Mouse (Mus musculus): ENCODE measurements at regions not wholly inside any gene's neighbourhood (a gene's known extent, or its start where the extent isn't known, plus 50 kb on each side); places are given as distances from the start of the nearest gene placed in this dataset.
"Not testable (repeated sequence)": the region's sequence is repeated elsewhere in the genome, so short reads cannot be mapped to it uniquely, and the experiment has no call there.

GRCm38 (mm10) chr12:45287759-45288158, 213.2 kb upstream of the Stxbp6 start:
- 74% methylated on average over 2 of the region's 2 CpGs for WGBS
- H3K9me3 ChIP-seq: no peaks in the 10 kb centered on the region

DNA sequence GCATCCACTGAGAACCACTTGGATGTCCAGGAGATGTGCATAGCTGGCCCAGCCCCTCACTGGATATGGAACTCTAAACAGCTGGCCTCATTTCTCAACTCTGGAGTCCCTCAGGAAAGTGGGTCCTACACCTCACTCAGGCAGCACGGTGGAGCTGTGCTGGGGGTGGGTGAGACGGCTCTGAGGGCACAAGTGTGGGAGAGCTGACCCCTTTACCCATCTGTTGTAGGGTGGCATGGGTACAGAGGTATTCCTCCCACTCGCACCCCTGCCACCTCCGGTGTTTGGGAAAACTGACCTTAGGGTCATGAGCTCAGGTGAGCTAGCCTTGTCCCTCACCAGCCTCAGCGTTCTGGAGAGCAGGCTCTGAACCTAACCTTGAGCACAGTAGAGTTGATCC, 181.8 kb upstream of the Stxbp6 start:
- DNase-seq (ENCODE audit: low spot score): no peak
- no peak overlapping the region for H3K27ac ChIP-seq (replicated peaks)
- no peak overlapping the region for H3K4me3 ChIP-seq
- no peaks in the 10 kb centered on the region for H3K27me3 ChIP-seq (replicated peaks; ENCODE audit: low read depth, poor library complexity, severe bottlenecking)
- H3K36me3 ChIP-seq (replicated peaks): no peaks in the 10 kb centered on the region
- 92% methylated on average over 5 of the region's 5 CpGs for WGBS
- H3K4me1 ChIP-seq: no peaks in the 10 kb centered on the region
- no peaks in the 10 kb centered on the region for H3K9me3 ChIP-seq

More at GRCm38 (mm10) chr12:45287759-45288158, 213.2 kb upstream of the Stxbp6 start:
- Histone ChIP-seq H3K27me3 (replicated peaks; ENCODE audit: low read depth, poor library complexity, severe bottlenecking) (no peaks in the 10 kb centered on the region), H3K36me3 (replicated peaks) (no peaks in the 10 kb centered on the region), H3K4me3 (no peak overlapping the region), H3K4me1 (no peaks in the 10 kb centered on the region), H3K27ac (replicated peaks) (no peak overlapping the region)
- no peak for DNase-seq (ENCODE audit: low spot score)

DNA sequence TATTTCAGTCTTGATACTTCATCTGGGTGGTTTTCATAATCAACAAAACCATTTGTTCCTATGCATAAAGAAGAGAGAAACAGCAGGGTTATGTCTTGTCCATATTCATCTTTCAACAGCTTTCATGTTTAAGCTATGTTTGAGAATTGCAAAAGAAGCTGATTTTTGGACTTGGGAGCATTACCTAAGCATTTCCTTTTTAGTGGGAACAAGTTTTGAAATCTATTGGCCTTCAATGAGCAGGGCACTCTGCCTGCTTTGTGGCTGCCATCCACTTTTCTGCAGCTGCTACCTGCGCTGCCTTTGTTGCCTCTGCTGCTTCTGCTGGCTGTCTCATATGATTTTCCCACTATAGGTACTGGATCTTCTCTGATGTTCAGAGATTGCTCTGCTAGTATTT, 136.6 kb upstream of the Stxbp6 start:
- no peak overlapping the region for H3K27ac ChIP-seq (replicated peaks)
- H3K4me3 ChIP-seq: no peak overlapping the region
- 89% methylated on average over 1 of the region's 1 CpGs for WGBS
- H3K9me3 ChIP-seq: no peaks in the 10 kb centered on the region
- no peaks in the 10 kb centered on the region for H3K27me3 ChIP-seq (replicated peaks; ENCODE audit: low read depth, poor library complexity, severe bottlenecking)
- DNase-seq (ENCODE audit: low spot score): no peak
- no peaks in the 10 kb centered on the region for H3K4me1 ChIP-seq
- no peaks in the 10 kb centered on the region for H3K36me3 ChIP-seq (replicated peaks)

GRCm38 (mm10) chr12:45195304-45195920, 120.9 kb upstream of the Stxbp6 start:
- Histone ChIP-seq H3K36me3 (replicated peaks) (no peaks in the 10 kb centered on the region), H3K9me3 (no peaks in the 10 kb centered on the region), H3K4me1 (no peaks in the 10 kb centered on the region), H3K4me3 (no peak overlapping the region), H3K27me3 (replicated peaks; ENCODE audit: low read depth, poor library complexity, severe bottlenecking) (no peaks in the 10 kb centered on the region), H3K27ac (replicated peaks) (no peak overlapping the region)
- no peak for DNase-seq (ENCODE audit: low spot score)
- 73% methylated on average over 19 of the region's 19 CpGs for WGBS

GRCm38 (mm10) chr12:45187149-45187548, 112.6 kb upstream of the Stxbp6 start:
- H3K9me3 ChIP-seq: no peaks in the 10 kb centered on the region
- H3K4me1 ChIP-seq: no peaks in the 10 kb centered on the region
- H3K36me3 ChIP-seq (replicated peaks): no peaks in the 10 kb centered on the region
- peak; percentile 38 for DNase-seq (ENCODE audit: low spot score)
- 12% methylated on average over 6 of the region's 6 CpGs for WGBS
- no peak overlapping the region for H3K27ac ChIP-seq (replicated peaks)
- H3K4me3 ChIP-seq: no peak overlapping the region
- no peaks in the 10 kb centered on the region for H3K27me3 ChIP-seq (replicated peaks; ENCODE audit: low read depth, poor library complexity, severe bottlenecking)

GRCm38 (mm10) chr12:45184510-45184909, 110.0 kb upstream of the Stxbp6 start:
- Histone ChIP-seq H3K27me3 (replicated peaks; ENCODE audit: low read depth, poor library complexity, severe bottlenecking) (no peaks in the 10 kb centered on the region), H3K4me3 (no peak overlapping the region), H3K4me1 (no peaks in the 10 kb centered on the region), H3K9me3 (no peaks in the 10 kb centered on the region), H3K36me3 (replicated peaks) (no peaks in the 10 kb centered on the region), H3K27ac (replicated peaks) (no peak overlapping the region)
- no peak for DNase-seq (ENCODE audit: low spot score)
- 86% methylated on average over 3 of the region's 3 CpGs for WGBS

- WGBS: 88% methylated on average over 3 of the region's 3 CpGs
- Histone ChIP-seq H3K27ac (replicated peaks) (no peak overlapping the region), H3K27me3 (replicated peaks; ENCODE audit: low read depth, poor library complexity, severe bottlenecking) (no peaks in the 10 kb centered on the region), H3K4me3 (no peak overlapping the region), H3K36me3 (replicated peaks) (no peaks in the 10 kb centered on the region), H3K4me1 (no peaks in the 10 kb centered on the region), H3K9me3 (no peaks in the 10 kb centered on the region)
- no peak for DNase-seq (ENCODE audit: low spot score)
These were observed 102.9 kb upstream of the Stxbp6 start for GRCm38 (mm10) chr12:45177454-45177853.

DNA sequence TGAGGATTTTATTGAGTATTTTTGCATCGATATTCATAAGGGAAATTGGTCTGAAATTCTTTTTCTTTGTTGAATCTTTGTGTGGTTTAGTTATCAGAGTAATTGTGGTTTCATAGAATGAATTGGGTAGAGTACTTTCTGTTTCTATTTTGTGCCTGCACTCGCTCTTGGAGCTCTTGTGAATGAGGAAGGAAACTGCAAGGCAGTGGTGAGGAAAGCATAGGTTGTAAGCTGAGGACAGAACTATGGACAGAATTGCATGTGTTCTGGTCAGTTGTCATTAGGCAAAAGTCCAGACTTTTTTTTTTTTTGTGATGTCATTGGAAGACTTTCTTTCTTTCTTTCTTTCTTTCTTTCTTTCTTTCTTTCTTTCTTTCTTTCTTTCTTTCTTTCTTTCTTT, 100.8 kb upstream of the Stxbp6 start:
- H3K9me3 ChIP-seq; H3K27ac ChIP-seq (replicated peaks): not testable (repeated sequence)
- WGBS: 96% methylated on average over 2 of the region's 2 CpGs

DNA sequence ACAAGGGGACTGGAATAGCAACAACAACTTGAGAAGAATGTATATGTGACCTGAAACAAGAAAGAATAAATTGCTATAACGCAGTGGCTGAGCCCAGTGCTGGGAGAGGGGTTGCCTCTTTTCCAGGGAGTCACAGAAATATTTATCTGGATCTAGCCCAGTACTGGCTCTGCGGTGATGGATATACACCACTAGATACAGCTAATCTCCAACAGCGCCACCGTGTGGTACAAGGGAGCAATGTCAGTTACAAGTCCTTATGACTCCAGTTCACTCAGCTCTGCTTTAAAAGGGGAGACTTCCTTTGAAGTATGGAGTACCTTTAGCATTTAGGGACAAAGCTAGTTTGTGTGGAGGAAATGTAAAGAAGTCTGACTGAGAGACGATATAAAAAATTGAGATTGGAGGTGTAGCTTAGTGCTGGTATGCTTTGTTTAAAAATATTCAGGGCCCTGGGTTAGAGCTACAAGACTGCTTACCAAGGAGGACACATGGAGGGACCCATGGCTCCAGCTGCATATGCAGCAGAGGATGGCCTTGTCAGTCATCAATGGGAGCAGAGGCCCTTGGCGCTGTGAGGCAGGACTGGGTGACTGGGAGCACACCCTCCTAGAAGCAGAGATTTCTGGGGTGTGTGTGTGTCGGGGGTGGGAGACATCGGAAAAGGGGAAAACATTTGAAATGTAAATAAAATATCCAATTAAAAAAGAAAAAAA, 97.6 kb upstream of the Stxbp6 start:
- H3K36me3 ChIP-seq (replicated peaks): no peaks in the 10 kb centered on the region
- no peaks in the 10 kb centered on the region for H3K9me3 ChIP-seq
- no peaks in the 10 kb centered on the region for H3K4me1 ChIP-seq
- 36% methylated on average over 8 of the region's 8 CpGs for WGBS
- H3K27me3 ChIP-seq (replicated peaks; ENCODE audit: low read depth, poor library complexity, severe bottlenecking): no peaks in the 10 kb centered on the region
- peak; percentile 80 for DNase-seq (ENCODE audit: low spot score)
- no peak overlapping the region for H3K4me3 ChIP-seq
- no peak overlapping the region for H3K27ac ChIP-seq (replicated peaks)

More for the DNA sequence above, 100.8 kb upstream of the Stxbp6 start:
- H3K4me1 ChIP-seq; H3K27me3 ChIP-seq (replicated peaks; ENCODE audit: low read depth, poor library complexity, severe bottlenecking); H3K36me3 ChIP-seq (replicated peaks); H3K4me3 ChIP-seq; DNase-seq (ENCODE audit: low spot score): not testable (repeated sequence)

DNA sequence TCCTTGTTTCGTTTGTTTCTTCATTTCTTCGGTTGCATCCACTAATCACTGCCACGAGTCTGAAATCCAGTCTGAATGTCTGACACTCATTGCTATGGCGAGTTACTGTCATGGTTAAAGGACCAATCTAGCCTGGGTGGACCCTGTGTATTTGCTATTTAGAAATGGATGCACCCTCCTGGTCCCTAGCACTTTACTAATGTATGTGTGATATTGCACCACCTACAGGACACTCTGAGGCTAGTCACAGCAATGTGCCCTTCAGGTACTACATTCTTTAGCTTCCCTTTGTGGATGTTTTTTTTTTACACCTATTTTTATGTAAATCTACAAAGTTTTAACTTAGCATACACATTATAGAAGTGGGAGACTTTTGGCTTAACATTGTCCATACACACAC, 87.5 kb upstream of the Stxbp6 start:
- no peaks in the 10 kb centered on the region for H3K4me1 ChIP-seq
- H3K36me3 ChIP-seq (replicated peaks): no peaks in the 10 kb centered on the region
- H3K4me3 ChIP-seq: no peak overlapping the region
- no peaks in the 10 kb centered on the region for H3K9me3 ChIP-seq
- H3K27me3 ChIP-seq (replicated peaks; ENCODE audit: low read depth, poor library complexity, severe bottlenecking): no peaks in the 10 kb centered on the region
- 70% methylated on average over 4 of the region's 4 CpGs for WGBS
- no peak overlapping the region for H3K27ac ChIP-seq (replicated peaks)
- DNase-seq (ENCODE audit: low spot score): no peak

DNA sequence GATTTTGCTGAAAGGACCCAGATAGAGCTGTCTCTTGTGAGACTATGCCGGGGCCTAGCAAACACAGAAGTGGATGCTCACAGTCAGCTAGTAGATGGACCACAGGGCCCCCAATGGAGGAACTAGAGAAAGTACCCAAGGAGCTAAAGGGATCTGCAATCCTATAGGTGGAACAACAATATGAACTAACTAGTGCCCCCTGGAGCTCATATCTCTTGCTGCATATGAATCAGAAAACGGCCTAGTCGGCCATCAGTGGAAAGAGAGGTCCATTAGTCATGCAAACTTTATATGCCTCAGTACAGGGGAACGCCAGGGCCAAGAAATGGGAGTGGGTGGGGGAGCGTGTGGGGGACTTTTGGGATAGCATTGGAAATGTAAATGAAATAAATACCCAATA, 87.1 kb upstream of the Stxbp6 start:
- H3K36me3 ChIP-seq (replicated peaks); H3K27me3 ChIP-seq (replicated peaks; ENCODE audit: low read depth, poor library complexity, severe bottlenecking); H3K27ac ChIP-seq (replicated peaks); DNase-seq (ENCODE audit: low spot score); H3K4me1 ChIP-seq; H3K4me3 ChIP-seq; H3K9me3 ChIP-seq: not testable (repeated sequence)
- 83% methylated on average over 5 of the region's 5 CpGs for WGBS

DNA sequence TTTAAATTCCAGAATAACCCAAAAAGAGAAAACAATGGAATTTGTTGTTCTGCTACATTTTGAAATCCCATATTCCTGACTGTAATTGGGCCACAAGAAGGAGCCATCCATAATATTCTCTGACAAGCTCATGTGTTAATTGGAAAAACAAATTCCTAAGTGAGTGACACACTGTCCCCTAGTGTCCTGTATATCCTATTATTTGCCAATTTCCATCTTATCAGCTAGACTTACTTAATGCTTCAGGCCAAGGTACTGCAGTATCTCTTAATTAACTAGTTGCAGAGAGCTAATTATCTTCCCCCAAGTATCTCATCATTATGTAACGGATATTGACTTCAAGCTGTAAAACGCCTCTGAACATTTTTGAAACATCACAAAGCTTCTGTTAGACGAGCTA, 84.5 kb upstream of the Stxbp6 start:
- 83% methylated on average over 3 of the region's 3 CpGs for WGBS
- DNase-seq (ENCODE audit: low spot score): no peak
- Histone ChIP-seq H3K9me3 (no peaks in the 10 kb centered on the region), H3K27me3 (replicated peaks; ENCODE audit: low read depth, poor library complexity, severe bottlenecking) (no peaks in the 10 kb centered on the region), H3K4me1 (no peaks in the 10 kb centered on the region), H3K27ac (replicated peaks) (no peak overlapping the region), H3K4me3 (no peak overlapping the region), H3K36me3 (replicated peaks) (no peaks in the 10 kb centered on the region)

DNA sequence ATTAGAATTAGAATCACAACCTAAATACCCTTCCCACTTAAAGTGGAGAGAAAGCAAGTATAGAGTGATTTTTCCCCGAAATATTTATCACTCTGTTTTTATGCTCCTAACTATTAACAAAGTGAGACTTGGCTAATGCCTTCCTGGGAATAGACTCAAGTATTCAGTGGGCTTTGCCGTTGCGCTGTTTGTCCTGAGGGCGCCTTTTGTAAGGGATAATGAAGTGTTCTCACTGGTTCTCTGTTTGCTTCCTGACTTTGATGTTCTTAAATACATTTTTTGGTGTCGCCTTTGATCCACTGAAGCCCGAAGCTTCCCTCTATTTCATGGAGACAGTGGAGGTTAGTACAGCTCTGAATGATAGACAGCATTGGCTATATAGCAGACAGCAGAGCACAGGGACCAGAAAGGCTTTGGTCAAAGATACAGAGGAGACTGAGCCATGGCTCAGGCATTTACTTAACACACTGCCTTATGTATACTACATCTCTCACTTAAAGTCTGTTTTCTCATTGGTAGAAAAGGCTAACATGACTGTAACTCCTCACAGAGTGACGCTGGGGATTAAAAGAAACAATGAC, 63.0 kb upstream of the Stxbp6 start:
- Histone ChIP-seq H3K9me3 (no peaks in the 10 kb centered on the region), H3K27me3 (replicated peaks; ENCODE audit: low read depth, poor library complexity, severe bottlenecking) (no peaks in the 10 kb centered on the region), H3K36me3 (replicated peaks) (no peaks in the 10 kb centered on the region), H3K4me1 (no peaks in the 10 kb centered on the region), H3K27ac (replicated peaks) (no peak overlapping the region), H3K4me3 (no peak overlapping the region)
- 52% methylated on average over 7 of the region's 7 CpGs for WGBS
- no peak for DNase-seq (ENCODE audit: low spot score)
